Mouse (Mus musculus): ENCODE measurements at regions not wholly inside any gene's neighbourhood (a gene's known extent, or its start where the extent isn't known, plus 50 kb on each side); places are given as distances from the start of the nearest gene placed in this dataset.

GRCm38 (mm10) chr13:71617198-71617597 lies 346.3 kb downstream of the Irx1 start:
- TF ChIP-seq CTCF (IDR thresholded peaks at IDR 0.05; ENCODE audit: low read depth) (no peak), EP300 (IDR thresholded peaks at IDR 0.05; ENCODE audit: low read depth) (no peak)

Measured in liver, postnatal 0 days (tissue).